Mouse (Mus musculus) brain, embryonic 14.5 days (tissue): ENCODE results near the gene Mfsd1.

Experiments
- CTCF ChIP-seq: fragments of 200-500 bp; IDR thresholded peaks from 2 replicates; pipeline ENCODE4 v1.5.1; 2012; ENCODE audit warnings: inconsistent platforms, mild to moderate bottlenecking, moderate library complexity, borderline replicate concordance; ENCODE audit not compliant: insufficient read depth, insufficient read length; ENCODE audit errors: extremely low read depth
- POLR2A ChIP-seq: fragments of 200-500 bp; IDR thresholded peaks from 2 replicates; pipeline ENCODE4 v1.6.1; 2012; ENCODE audit warnings: mild to moderate bottlenecking, inconsistent platforms, borderline replicate concordance; ENCODE audit not compliant: poor library complexity, insufficient read depth, insufficient read length, severe bottlenecking; ENCODE audit errors: extremely low read depth

- TF ChIP-seq POLR2A: no peak
- TF ChIP-seq CTCF: no peak
Observed at GRCm38 (mm10) chr3:67643135-67643534, 60.6 kb downstream of the Mfsd1 start.
